Mouse (Mus musculus) embryonic fibroblast, embryonic 13.5 days (primary cell): Measurements from ENCODE around the gene Ufsp2.

Source experiments
- CTCF ChIP-seq: IDR thresholded peaks from 2 replicates; pipeline ENCODE4 v1.5.1; 2011; ENCODE audit warnings: mild to moderate bottlenecking, control low read depth, low read length, moderate library complexity, borderline replicate concordance; ENCODE audit not compliant: insufficient read depth
- POLR2A ChIP-seq: IDR thresholded peaks from 2 replicates; pipeline ENCODE4 v1.6.1; 2011; ENCODE audit warnings: low read depth, mild to moderate bottlenecking, control low read depth, low read length, moderate library complexity

DNA sequence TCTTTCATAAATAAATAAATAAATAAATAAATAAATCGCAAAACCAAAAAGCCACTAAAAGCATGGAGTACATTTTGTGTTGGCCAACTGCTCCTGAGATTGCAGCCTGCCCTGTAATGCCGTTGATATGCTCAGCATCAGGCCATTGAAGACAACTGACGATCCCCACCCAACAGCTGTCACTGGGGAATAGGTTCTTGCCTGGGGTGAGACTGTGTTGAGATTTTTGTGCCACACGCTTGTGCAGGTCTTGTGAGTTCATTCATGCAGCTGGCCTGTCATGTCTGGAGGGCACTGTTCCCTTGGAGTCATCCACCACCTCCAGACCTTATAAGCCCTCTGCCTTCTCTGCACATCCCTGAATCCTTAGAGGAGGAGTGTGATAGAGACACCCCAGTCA lies 29.0 kb upstream of the Ufsp2 start:
- TF ChIP-seq POLR2A: no peak
- no peak for TF ChIP-seq CTCF
